Mouse (Mus musculus) embryonic facial prominence, embryonic 12.5 days (tissue): ENCODE measurements around the gene Psmb9. TPM values are rescaled to one million over a fixed set of nuclear protein-coding genes. Genes with fewer than 3 reads are reported as not detected.
A peak's percentile ranks its signal among the peaks of the same experiment; 100 is the strongest.
"Not testable (repeated sequence)": the region's sequence is repeated elsewhere in the genome, so short reads cannot be mapped to it uniquely, and the experiment has no call there.

Experiments
- ATAC-seq: fragments of 200-750 bp; cut with Nextera tagmentation; 2 replicates; pipeline ENCODE4 v1.8.0; 2017; ENCODE audit not compliant: insufficient number of reproducible peaks, insufficient read depth, low FRiP score, low TSS enrichment
- H3K27ac ChIP-seq: fragments of 300-500 bp; sonication (generic); 2 replicates; pipeline ENCODE4 v1.5.1; 2016; ENCODE audit warnings: mild to moderate bottlenecking
- H3K27me3 ChIP-seq: fragments of 300-500 bp; sonication (generic); 2 replicates; pipeline ENCODE4 v1.6.1; 2016; ENCODE audit warnings: mild to moderate bottlenecking, moderate library complexity
- H3K36me3 ChIP-seq: fragments of 300-500 bp; sonication (generic); 2 replicates; pipeline ENCODE4 v1.6.1; 2016; ENCODE audit warnings: mild to moderate bottlenecking
- H3K4me1 ChIP-seq: fragments of 300-500 bp; sonication (generic); 2 replicates; pipeline ENCODE4 v1.6.1; 2016
- H3K4me2 ChIP-seq: fragments of 300-500 bp; sonication (generic); replicated peaks from 2 replicates; pipeline ENCODE4 v1.6.1; 2016; ENCODE audit warnings: mild to moderate bottlenecking, moderate library complexity
- H3K4me3 ChIP-seq: fragments of 300-500 bp; sonication (generic); 2 replicates; pipeline ENCODE4 v1.5.1; 2016; ENCODE audit warnings: mild to moderate bottlenecking
- H3K9ac ChIP-seq: fragments of 300-500 bp; sonication (generic); 2 replicates; pipeline ENCODE4 v1.6.1; 2016; ENCODE audit warnings: mild to moderate bottlenecking, moderate library complexity
- H3K9me3 ChIP-seq: fragments of 300-500 bp; sonication (generic); 2 replicates; pipeline ENCODE4 v1.6.1; 2016; ENCODE audit warnings: mild to moderate bottlenecking, moderate library complexity
- WGBS: fragments of 180-500 bp; shearing (Covaris S2); methylation state at CpG from one replicate; pipeline ENCODE4 v1.1.7; 2016; 5-methylcytosine and 5-hydroxymethylcytosine counted together
- polyA plus RNA-seq: library from polyadenylated mRNA; unstranded; fragments of >200 nt; fragmentation: Nextera tagmentation; extraction: Ambion mirVana; gene quantifications from 2 replicates; pipeline ENCODE4 v1.2.1, GENCODE M21; 2016

Psmb9 gene
- polyA plus RNA-seq, 1 experiment from 2014 or later, result 2.0 TPM

DNA sequence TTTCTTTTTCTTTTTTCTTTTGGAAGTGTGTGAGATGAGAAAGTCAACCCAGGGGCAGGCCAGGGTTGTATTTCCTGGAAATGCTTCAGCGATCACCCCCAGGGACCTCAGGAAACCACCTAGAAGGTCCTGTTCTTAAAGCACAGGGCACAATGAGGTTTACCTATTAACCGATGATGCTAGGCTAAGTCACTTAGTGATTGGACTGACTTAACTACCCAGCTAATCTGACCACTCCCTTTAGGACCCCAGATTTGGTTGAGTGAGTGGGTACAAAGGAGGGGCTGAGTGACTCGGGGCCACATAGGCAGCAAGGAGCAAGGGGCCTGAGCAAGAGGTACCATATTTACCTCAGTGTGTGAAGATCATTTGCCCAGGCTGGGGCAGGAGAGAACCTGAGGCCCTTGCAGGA is 42.6 kb downstream of the Psmb9 start:
- no peak overlapping the region for H3K4me3 ChIP-seq
- no peak overlapping the region for H3K4me2 ChIP-seq
- no peak overlapping the region for H3K27ac ChIP-seq
- peaks cover 15% of the 10 kb centered on the region for H3K4me1 ChIP-seq
- no peak for ATAC-seq
- peaks cover 14% of the 10 kb centered on the region for H3K27me3 ChIP-seq
- 72% methylated on average over 3 of the region's 3 CpGs for WGBS
- no peak overlapping the region for H3K9ac ChIP-seq
- no peaks in the 10 kb centered on the region for H3K36me3 ChIP-seq
- no peaks in the 10 kb centered on the region for H3K9me3 ChIP-seq

DNA sequence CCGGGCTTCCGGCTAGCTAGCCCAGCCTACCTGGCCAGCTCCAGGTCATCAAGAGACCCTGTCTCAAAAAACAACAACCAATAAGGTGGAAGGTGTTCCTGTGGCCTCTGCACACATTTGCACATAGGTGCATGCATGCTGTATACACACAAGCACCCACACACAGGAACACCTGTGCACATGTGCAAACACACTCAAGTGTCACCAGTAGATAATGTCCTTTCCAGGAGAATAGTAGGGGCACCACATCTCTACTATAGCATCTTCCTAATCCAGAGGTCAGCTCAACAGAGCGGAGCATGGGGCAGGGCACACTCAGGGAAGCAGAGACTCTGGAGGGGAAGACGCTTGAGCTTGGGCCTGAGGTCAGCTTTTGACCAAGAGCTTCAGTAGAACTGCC is 43.3 kb downstream of the Psmb9 start:
- 92% methylated on average over 4 of the region's 4 CpGs for WGBS
- H3K36me3 ChIP-seq, H3K4me3 ChIP-seq, H3K4me2 ChIP-seq, ATAC-seq, H3K9ac ChIP-seq, H3K27ac ChIP-seq, H3K9me3 ChIP-seq: not testable (repeated sequence)
- Histone ChIP-seq H3K27me3 (peaks cover 17% of the 10 kb centered on the region), H3K4me1 (peaks cover 20% of the 10 kb centered on the region)

DNA sequence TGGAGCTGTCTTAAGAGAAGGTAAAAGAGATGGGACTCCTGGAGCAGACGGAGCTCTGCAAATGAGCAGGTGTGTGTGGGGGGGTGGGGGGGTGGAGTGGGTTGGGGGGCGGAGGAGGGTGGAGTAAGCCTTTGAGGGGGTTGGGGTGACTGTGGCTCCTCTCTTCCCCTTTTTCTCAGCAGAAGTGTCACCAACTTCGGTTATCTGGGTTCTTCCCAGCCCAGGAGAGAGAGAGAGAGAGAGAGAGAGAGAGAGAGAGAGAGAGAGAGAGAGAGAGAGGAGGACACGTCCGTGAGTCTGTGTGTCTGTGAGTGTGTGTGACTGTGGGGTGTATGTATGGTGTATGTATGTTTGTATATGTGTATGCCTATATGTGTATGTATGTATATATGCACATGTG is 44.1 kb downstream of the Psmb9 start:
- no peak for ATAC-seq
- H3K27ac ChIP-seq, result no peak overlapping the region
- H3K4me3 ChIP-seq, result no peak overlapping the region
- 57% methylated on average over 4 of the region's 5 CpGs for WGBS
- no peaks in the 10 kb centered on the region for H3K36me3 ChIP-seq
- H3K27me3 ChIP-seq, result peaks cover 25% of the 10 kb centered on the region
- H3K9me3 ChIP-seq, result no peaks in the 10 kb centered on the region
- H3K4me1 ChIP-seq, result peaks cover 20% of the 10 kb centered on the region
- no peak overlapping the region for H3K4me2 ChIP-seq
- H3K9ac ChIP-seq, result no peak overlapping the region

- ATAC-seq, result no peak
- Histone ChIP-seq H3K9me3 (no peaks in the 10 kb centered on the region), H3K27me3 (peaks cover 29% of the 10 kb centered on the region)
Observed at GRCm38 (mm10) chr17:34143033-34143432, 44.5 kb downstream of the Psmb9 start, which contains the start of gene H2-DMb2. H2-DMb2 (plus strand) TSS chr17:34143307.

GRCm38 (mm10) chr17:34142456-34143010 is 45.0 kb downstream of the Psmb9 start:
- Histone ChIP-seq H3K9ac (no peak overlapping the region), H3K4me1 (peaks cover 20% of the 10 kb centered on the region), H3K27me3 (peaks cover 34% of the 10 kb centered on the region), H3K36me3 (no peaks in the 10 kb centered on the region), H3K27ac (no peak overlapping the region), H3K9me3 (no peaks in the 10 kb centered on the region), H3K4me3 (no peak overlapping the region), H3K4me2 (no peak overlapping the region)
- 49% methylated on average over 7 of the region's 7 CpGs for WGBS
- no peak for ATAC-seq

More at GRCm38 (mm10) chr17:34143033-34143432, 44.5 kb downstream of the Psmb9 start, which contains the start of gene H2-DMb2:
- H3K4me3 ChIP-seq, result no peak within 1 kb of the TSS
- H3K4me2 ChIP-seq, result no peak within 1 kb of the TSS
- WGBS, result 25% methylated on average over 7 of the region's 7 CpGs
- no peaks in the 10 kb centered on the region for H3K36me3 ChIP-seq
- H3K4me1 ChIP-seq, result peaks cover 20% of the 10 kb centered on the region
- H3K27ac ChIP-seq, result no peak within 1 kb of the TSS
- H3K9ac ChIP-seq, result no peak within 1 kb of the TSS

DNA sequence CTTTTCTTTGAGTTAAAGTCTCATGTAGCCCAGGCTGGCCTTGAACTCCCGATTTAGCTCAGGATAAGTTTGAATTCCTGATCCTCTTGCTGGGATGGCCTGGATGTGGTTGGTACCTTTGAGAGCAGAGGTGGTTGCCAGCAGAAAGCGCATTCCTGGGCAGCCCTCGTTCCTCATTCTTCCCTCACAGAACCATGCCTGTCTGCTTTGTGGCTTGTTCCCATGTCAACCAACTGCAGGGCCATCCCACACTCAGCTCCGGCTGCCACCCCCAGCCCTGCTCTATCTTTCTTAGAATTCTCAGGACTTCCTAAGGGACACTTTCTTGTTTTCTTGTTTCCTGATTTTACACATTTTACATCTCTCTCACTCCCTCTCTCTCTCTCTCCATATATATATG is 46.1 kb downstream of the Psmb9 start:
- Histone ChIP-seq H3K9me3 (no peaks in the 10 kb centered on the region), H3K27me3 (peaks cover 42% of the 10 kb centered on the region), H3K9ac (no peak overlapping the region), H3K4me2 (no peak overlapping the region), H3K36me3 (no peaks in the 10 kb centered on the region), H3K27ac (no peak overlapping the region), H3K4me1 (peaks cover 20% of the 10 kb centered on the region), H3K4me3 (no peak overlapping the region)
- no peak for ATAC-seq
- 61% methylated on average over 4 of the region's 4 CpGs for WGBS

- no peaks in the 10 kb centered on the region for H3K9me3 ChIP-seq
- H3K4me3 ChIP-seq, result no peak overlapping the region
- peak overlapping the region; percentile 66; the same call in 1 of the 2 replicates for H3K4me2 ChIP-seq
- H3K27ac ChIP-seq, result no peak overlapping the region
- peaks cover 20% of the 10 kb centered on the region for H3K4me1 ChIP-seq
- WGBS, result 11% methylated on average over 5 of the region's 5 CpGs
- H3K9ac ChIP-seq, result no peak overlapping the region
- no peak for ATAC-seq
- peaks cover 47% of the 10 kb centered on the region for H3K27me3 ChIP-seq
- no peaks in the 10 kb centered on the region for H3K36me3 ChIP-seq
Observed at GRCm38 (mm10) chr17:34140240-34140639, 47.3 kb downstream of the Psmb9 start.

GRCm38 (mm10) chr17:34139416-34139815 is 48.1 kb downstream of the Psmb9 start:
- Histone ChIP-seq H3K27ac (no peak overlapping the region), H3K4me1 (peaks cover 20% of the 10 kb centered on the region), H3K27me3 (peaks cover 47% of the 10 kb centered on the region), H3K36me3 (no peaks in the 10 kb centered on the region), H3K9me3 (no peaks in the 10 kb centered on the region), H3K4me3 (peak overlapping the region; percentile 36), H3K9ac (0 out of 2 replicates have a peak overlapping the region, but pooled peaks have one; percentile 27), H3K4me2 (peak overlapping the region; percentile 66)
- 1% methylated on average over 16 of the region's 16 CpGs for WGBS
- ATAC-seq, result no peak

GRCm38 (mm10) chr17:34138655-34139054 is 48.9 kb downstream of the Psmb9 start:
- Histone ChIP-seq H3K36me3 (no peaks in the 10 kb centered on the region), H3K27me3 (peaks cover 47% of the 10 kb centered on the region), H3K9me3 (no peaks in the 10 kb centered on the region), H3K4me3 (no peak overlapping the region), H3K27ac (no peak overlapping the region), H3K9ac (no peak overlapping the region), H3K4me1 (peaks cover 20% of the 10 kb centered on the region), H3K4me2 (peak overlapping the region; percentile 66; the same call in 1 of the 2 replicates)
- 67% methylated on average over 7 of the region's 7 CpGs for WGBS
- ATAC-seq, result no peak

DNA sequence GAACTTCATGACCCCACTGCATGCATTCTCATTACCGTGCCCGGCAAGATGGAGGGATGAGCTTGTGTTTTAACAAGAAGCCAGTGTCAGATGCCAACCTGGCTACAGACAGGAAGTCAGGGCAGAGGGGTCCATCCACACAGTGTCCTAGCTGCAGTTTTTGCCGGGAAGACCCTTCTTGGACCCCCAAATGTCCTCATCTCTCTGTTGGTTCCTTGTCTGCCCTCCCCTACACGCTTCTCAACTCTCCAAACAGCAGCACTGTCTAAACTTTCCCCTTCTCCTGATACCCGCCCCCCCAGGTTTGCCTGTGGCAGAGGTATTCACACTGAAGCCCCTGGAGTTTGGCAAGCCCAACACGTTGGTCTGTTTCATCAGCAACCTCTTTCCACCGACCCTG is 50.0 kb downstream of the Psmb9 start:
- WGBS, result 76% methylated on average over 7 of the region's 7 CpGs
- no peak overlapping the region for H3K4me2 ChIP-seq
- no peak for ATAC-seq
- H3K36me3 ChIP-seq, result no peaks in the 10 kb centered on the region
- H3K27ac ChIP-seq, result no peak overlapping the region
- no peaks in the 10 kb centered on the region for H3K9me3 ChIP-seq
- H3K4me3 ChIP-seq, result no peak overlapping the region
- H3K27me3 ChIP-seq, result peaks cover 47% of the 10 kb centered on the region
- no peak overlapping the region for H3K9ac ChIP-seq
- H3K4me1 ChIP-seq, result peaks cover 11% of the 10 kb centered on the region; the same call in 1 of the 2 replicates

DNA sequence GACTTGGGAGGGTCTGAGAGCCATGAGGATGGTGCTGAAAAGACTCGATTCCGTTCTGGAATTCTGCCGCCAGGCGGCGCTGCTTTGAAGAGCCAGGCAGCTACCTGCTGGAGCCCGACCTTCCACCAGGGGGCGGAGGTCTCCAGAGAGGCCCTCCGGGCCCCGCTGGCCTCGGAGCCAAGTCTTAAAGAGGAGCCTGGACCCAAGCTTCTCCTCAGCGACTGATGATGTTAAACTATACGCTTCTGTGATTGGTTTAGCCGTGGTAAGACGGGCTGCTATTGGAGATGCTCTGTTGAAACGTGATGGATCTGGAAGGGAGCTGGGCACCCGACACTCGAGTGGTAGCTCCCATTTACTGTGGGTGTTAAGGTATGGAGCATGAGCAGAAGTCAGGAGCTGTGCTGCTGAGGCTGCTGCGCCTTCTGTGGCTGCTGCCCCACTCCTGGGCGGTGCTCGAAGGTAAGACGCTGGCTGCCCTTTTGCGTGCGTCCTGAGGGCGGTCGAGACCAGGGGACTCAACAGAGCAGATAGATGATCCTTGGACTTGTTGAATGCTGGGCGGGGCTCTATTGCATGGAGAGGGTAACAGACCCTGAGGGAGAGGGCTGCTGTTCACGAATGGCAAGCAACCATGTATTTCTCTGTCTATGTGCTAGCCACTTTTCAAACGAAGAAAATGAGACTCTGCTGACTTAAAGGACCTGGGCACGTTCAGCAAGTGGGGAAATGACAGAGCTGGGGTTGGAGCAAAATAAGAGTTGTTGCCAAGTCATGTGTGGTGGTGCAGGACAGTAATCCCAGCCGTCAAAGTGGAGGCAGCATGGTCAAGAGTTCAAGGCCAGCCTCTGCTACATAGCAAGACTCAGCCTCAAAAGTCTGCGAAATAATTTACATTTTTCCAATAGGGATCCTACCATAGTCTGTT is 52.0 kb downstream of the Psmb9 start:
- no peak overlapping the region for H3K9ac ChIP-seq
- H3K9me3 ChIP-seq, result no peaks in the 10 kb centered on the region
- peaks cover 8% of the 10 kb centered on the region; the same call in 1 of the 2 replicates for H3K4me1 ChIP-seq
- ATAC-seq, result peak; percentile 90
- peaks cover 39% of the 10 kb centered on the region for H3K27me3 ChIP-seq
- no peak overlapping the region for H3K27ac ChIP-seq
- peak overlapping the region; percentile 60 for H3K4me2 ChIP-seq
- WGBS, result 7% methylated on average over 31 of the region's 31 CpGs
- no peaks in the 10 kb centered on the region for H3K36me3 ChIP-seq
- peak overlapping the region; percentile 33 for H3K4me3 ChIP-seq

GRCm38 (mm10) chr17:34134451-34134850 is 53.1 kb downstream of the Psmb9 start:
- H3K27me3 ChIP-seq, result peaks cover 30% of the 10 kb centered on the region
- no peak for ATAC-seq
- H3K9ac ChIP-seq, result no peak overlapping the region
- H3K4me1 ChIP-seq, result peaks cover 1% of the 10 kb centered on the region
- no peak overlapping the region for H3K4me2 ChIP-seq
- 86% methylated on average over 3 of the region's 3 CpGs for WGBS
- H3K36me3 ChIP-seq, result no peaks in the 10 kb centered on the region
- no peak overlapping the region for H3K4me3 ChIP-seq
- H3K9me3 ChIP-seq, result no peaks in the 10 kb centered on the region
- no peak overlapping the region for H3K27ac ChIP-seq
